Mouse (Mus musculus) heart, embryonic 14.5 days (tissue): Measurements from ENCODE around the gene Epc2. TPM values are rescaled to one million over a fixed set of nuclear protein-coding genes. Genes with fewer than 3 reads are reported as not detected.

Source experiments
- ATAC-seq: fragments of 200-750 bp; cut with Nextera tagmentation; 2 replicates; pipeline ENCODE4 v1.8.0; 2017; ENCODE audit warnings: low read depth, moderate TSS enrichment; ENCODE audit not compliant: insufficient number of reproducible peaks, insufficient read depth, low FRiP score
- H3K27ac ChIP-seq, 2 experiments: fragments of 200-500 bp in 1 of 2; fragments of 300-500 bp in 1 of 2; sonication (generic) in 1 of 2; replicated peaks in 1 of 2; 2 replicates each; pipeline ENCODE4 v1.5.1; 2012 to 2014; ENCODE audit warnings: low read depth in 2 of 2, low read length in 2 of 2, control low read depth in 1 of 2, mild to moderate bottlenecking in 1 of 2, mixed read lengths in 1 of 2; ENCODE audit not compliant: control insufficient read depth in 1 of 2, insufficient read depth in 1 of 2
- H3K27me3 ChIP-seq: fragments of 300-500 bp; sonication (generic); 2 replicates; pipeline ENCODE4 v1.6.1; 2014; ENCODE audit warnings: mild to moderate bottlenecking, low read length, control low read depth; ENCODE audit not compliant: control insufficient read depth, insufficient read depth
- H3K36me3 ChIP-seq: fragments of 300-500 bp; sonication (generic); 2 replicates; pipeline ENCODE4 v1.6.1; 2014; ENCODE audit warnings: mild to moderate bottlenecking, control low read depth, low read length, mixed read lengths; ENCODE audit not compliant: control insufficient read depth, insufficient read depth
- H3K4me1 ChIP-seq, 2 experiments: fragments of 200-500 bp in 1 of 2; fragments of 300-500 bp in 1 of 2; sonication (generic) in 1 of 2; 2 replicates each; pipeline ENCODE4 v1.6.1; 2012 to 2014; ENCODE audit warnings: low read length in 2 of 2, control low read depth in 1 of 2, mixed read lengths in 1 of 2; ENCODE audit not compliant: control insufficient read depth in 2 of 2, insufficient read depth in 2 of 2
- H3K4me2 ChIP-seq: fragments of 300-500 bp; sonication (generic); 2 replicates; pipeline ENCODE4 v1.6.1; 2014; ENCODE audit warnings: mild to moderate bottlenecking, low read length
- H3K4me3 ChIP-seq, 2 experiments: fragments of 200-500 bp in 1 of 2; fragments of 300-500 bp in 1 of 2; sonication (generic) in 1 of 2; 2 replicates each; pipeline ENCODE4 v1.5.1; 2012 to 2014; ENCODE audit warnings: low read length in 2 of 2, mild to moderate bottlenecking in 2 of 2, control low read depth in 1 of 2, low read depth in 1 of 2, moderate library complexity in 1 of 2; ENCODE audit not compliant: control insufficient read depth in 1 of 2, insufficient read depth in 1 of 2
- H3K9ac ChIP-seq: fragments of 300-500 bp; sonication (generic); 2 replicates; pipeline ENCODE4 v1.6.1; 2014; ENCODE audit warnings: mild to moderate bottlenecking, low read length
- H3K9me3 ChIP-seq: fragments of 300-500 bp; sonication (generic); 2 replicates; pipeline ENCODE4 v1.6.1; 2016; ENCODE audit warnings: low read length, control low read depth; ENCODE audit not compliant: control insufficient read depth
- whole genome bisulfite sequencing: fragments of 180-500 bp; shearing (Covaris S2); extraction: QIAGEN DNeasy Blood & Tissue Kit; methylation state at CpG from one replicate; pipeline ENCODE4 v1.1.7; 2014; 5-methylcytosine and 5-hydroxymethylcytosine counted together
- polyA plus RNA-seq: library from polyadenylated mRNA; unstranded; fragments of >200 nt; fragmentation: Nextera tagmentation; extraction: Ambion mirVana; gene quantifications from 2 replicates; pipeline ENCODE4 v1.2.1, GENCODE M21; 2014

Epc2 gene
- polyA plus RNA-seq, 1 experiment from 2014 or later: 7.3 TPM

GRCm38 (mm10) chr2:49423857-49424256 is 27.4 kb upstream of the Epc2 start:
- H3K4me2 ChIP-seq: no peak overlapping the region
- no peaks in the 10 kb centered on the region for H3K36me3 ChIP-seq
- H3K27me3 ChIP-seq: no peaks in the 10 kb centered on the region
- H3K4me3 ChIP-seq: no peak overlapping the region
- no peak for ATAC-seq
- H3K9me3 ChIP-seq: no peaks in the 10 kb centered on the region
- WGBS: 58% methylated on average over 2 of the region's 2 CpGs
- H3K27ac ChIP-seq: no peak overlapping the region
- H3K9ac ChIP-seq: no peak overlapping the region
- H3K4me1 ChIP-seq: no peaks in the 10 kb centered on the region

GRCm38 (mm10) chr2:49424788-49425187 is 26.5 kb upstream of the Epc2 start:
- Histone ChIP-seq H3K27ac (no peak overlapping the region), H3K9me3 (no peaks in the 10 kb centered on the region), H3K36me3 (no peaks in the 10 kb centered on the region), H3K27me3 (no peaks in the 10 kb centered on the region), H3K4me1 (no peaks in the 10 kb centered on the region), H3K4me3 (no peak overlapping the region), H3K9ac (no peak overlapping the region), H3K4me2 (no peak overlapping the region)
- ATAC-seq: no peak
- WGBS: 75% methylated on average over 4 of the region's 4 CpGs

GRCm38 (mm10) chr2:49426175-49426574 is 25.1 kb upstream of the Epc2 start:
- ATAC-seq: no peak
- Histone ChIP-seq H3K9ac (no peak overlapping the region), H3K4me2 (no peak overlapping the region), H3K4me3 (no peak overlapping the region), H3K4me1 (no peaks in the 10 kb centered on the region), H3K9me3 (no peaks in the 10 kb centered on the region), H3K36me3 (no peaks in the 10 kb centered on the region), H3K27me3 (no peaks in the 10 kb centered on the region), H3K27ac (no peak overlapping the region)
- WGBS: 59% methylated on average over 10 of the region's 10 CpGs

- H3K9ac ChIP-seq: no peak overlapping the region
- no peaks in the 10 kb centered on the region for H3K36me3 ChIP-seq
- no peak for ATAC-seq
- no peak overlapping the region for H3K4me2 ChIP-seq
- no peak overlapping the region for H3K27ac ChIP-seq
- 78% methylated on average over 1 of the region's 1 CpGs for WGBS
- H3K27me3 ChIP-seq: no peaks in the 10 kb centered on the region
- H3K9me3 ChIP-seq: no peaks in the 10 kb centered on the region
- no peak overlapping the region for H3K4me3 ChIP-seq
- H3K4me1 ChIP-seq: peaks cover 0 to 3% of the 10 kb centered on the region in 2 experiments; a peak in 1 of 4 replicates
These were observed 20.3 kb upstream of the Epc2 start for GRCm38 (mm10) chr2:49431015-49431414.

- Histone ChIP-seq H3K4me2 (no peak overlapping the region), H3K9me3 (no peaks in the 10 kb centered on the region), H3K27me3 (no peaks in the 10 kb centered on the region), H3K36me3 (no peaks in the 10 kb centered on the region), H3K4me3 (no peak overlapping the region), H3K9ac (no peak overlapping the region), H3K4me1 (peaks cover 0 to 3% of the 10 kb centered on the region in 2 experiments; a peak in 1 of 4 replicates), H3K27ac (no peak overlapping the region)
- ATAC-seq: no peak
- 70% methylated on average over 9 of the region's 9 CpGs for WGBS
These were observed 18.1 kb upstream of the Epc2 start for GRCm38 (mm10) chr2:49433211-49433610.

- 64% methylated on average over 2 of the region's 2 CpGs for WGBS
- H3K27me3 ChIP-seq: no peaks in the 10 kb centered on the region
- H3K4me3 ChIP-seq: no peak overlapping the region
- H3K9me3 ChIP-seq: no peaks in the 10 kb centered on the region
- H3K9ac ChIP-seq: no peak overlapping the region
- no peak overlapping the region for H3K27ac ChIP-seq
- no peak overlapping the region for H3K4me2 ChIP-seq
- no peak for ATAC-seq
- H3K4me1 ChIP-seq: peaks cover 2 to 3% of the 10 kb centered on the region in 2 experiments; a peak in 1 of 4 replicates
- H3K36me3 ChIP-seq: no peaks in the 10 kb centered on the region
These were observed 5.0 kb upstream of the Epc2 start for GRCm38 (mm10) chr2:49446238-49446637.

- ATAC-seq: no peak
- Histone ChIP-seq H3K4me3 (no peak overlapping the region), H3K36me3 (no peaks in the 10 kb centered on the region), H3K4me1 (peaks cover 2 to 3% of the 10 kb centered on the region in 2 experiments; a peak in 2 of 4 replicates), H3K9ac (no peak overlapping the region), H3K27me3 (no peaks in the 10 kb centered on the region), H3K27ac (no peak overlapping the region), H3K9me3 (no peaks in the 10 kb centered on the region), H3K4me2 (no peak overlapping the region)
- 56% methylated on average over 8 of the region's 8 CpGs for WGBS
These were observed 3.5 kb upstream of the Epc2 start for GRCm38 (mm10) chr2:49447586-49448475.
